Comparison of ENCODE assay signal across 9 mouse cellular contexts in the genomic region with DNA sequence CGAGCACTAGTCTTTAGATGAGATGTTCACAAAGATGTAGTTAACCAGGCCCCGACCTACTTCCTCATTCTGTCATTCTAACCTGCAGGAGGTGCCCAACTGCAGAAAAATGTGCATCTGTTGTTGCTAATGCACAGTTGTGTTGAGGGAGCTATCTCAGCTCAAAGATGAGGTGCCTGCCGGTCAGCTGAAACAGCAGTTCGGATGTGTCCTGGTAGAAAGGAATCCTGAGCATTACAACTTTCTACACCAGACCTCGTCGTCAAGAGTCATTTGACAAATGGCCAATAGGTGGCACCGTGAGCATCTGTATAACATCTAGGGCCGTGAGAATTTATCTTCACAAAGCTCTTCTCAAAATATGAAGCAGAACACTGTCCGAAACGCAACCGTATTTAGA. TPM values are rescaled to one million over a fixed set of nuclear protein-coding genes. Genes with fewer than 3 reads are reported as not detected.
A peak's percentile ranks its signal among the peaks of the same experiment; 100 is the strongest.
DNase-seq lines count a peak whose midpoint lies in the region; ATAC-seq lines count a peak whose summit lies in the region.
"Had no signal": no experiment of that assay in that cellular context is flagged by ENCODE, and none has a peak within 500 bp of the region (broad histone marks: within the 10 kb centered on the region; RNA-seq: fewer than 3 reads in every experiment).

No protein-coding gene starts in this region.

- peaks cover 3% of the 10 kb centered on the region; the same call in 1 of the 2 replicates for H3K27me3 ChIP-seq in embryonic facial prominence, embryonic 15.5 days
- no peaks in the 10 kb centered on the region for H3K27me3 ChIP-seq in stomach, embryonic 16.5 days (ENCODE audit: control insufficient read depth, insufficient read depth, low read length)

- H3K4me1 ChIP-seq in embryonic facial prominence, embryonic 15.5 days, result peaks cover 8% of the 10 kb centered on the region
- H3K4me1 ChIP-seq in stomach, embryonic 16.5 days (ENCODE audit: control insufficient read depth, insufficient read depth, low read length), result no peaks in the 10 kb centered on the region

- no peaks in the 10 kb centered on the region for H3K36me3 ChIP-seq in embryonic facial prominence, embryonic 15.5 days
- H3K36me3 ChIP-seq in stomach, embryonic 16.5 days (ENCODE audit: control insufficient read depth, insufficient read depth, low read length), result no peaks in the 10 kb centered on the region
- H3K36me3 ChIP-seq: limb, embryonic 12.5 days had no signal

- peak overlapping the region; percentile 19; the same call in 1 of the 2 replicates for H3K4me2 ChIP-seq in embryonic facial prominence, embryonic 15.5 days (replicated peaks)
- peak overlapping the region; percentile 19; the same call in 1 of the 2 replicates for H3K4me2 ChIP-seq in stomach, embryonic 16.5 days (ENCODE audit: low read depth, low read length)
- H3K4me2 ChIP-seq: limb, embryonic 12.5 days had no signal

- no peak overlapping the region for H3K27ac ChIP-seq in embryonic facial prominence, embryonic 15.5 days (replicated peaks)
- no peak overlapping the region for H3K27ac ChIP-seq in stomach, embryonic 16.5 days (ENCODE audit: low read length)

- DNase-seq in gastrocnemius, postnatal 10 days, result peak; percentile 38
- DNase-seq in gastrocnemius, adult 8-10 months (ENCODE audit: low spot score in 2 of 2), result no peak
- DNase-seq in B cell, adult 2 months, result peak; percentile 36 to 52
- peak; percentile 40 for DNase-seq in adrenal gland, postnatal 25 days
- DNase-seq in kidney, postnatal 4 days, result peak; percentile 75 to 78
- peak; percentile 57 for DNase-seq in lung, postnatal 14 days

- no peak overlapping the region for H3K9ac ChIP-seq in embryonic facial prominence, embryonic 15.5 days
- no peak overlapping the region for H3K9ac ChIP-seq in stomach, embryonic 16.5 days (ENCODE audit: low read length)
- H3K9ac ChIP-seq: limb, embryonic 12.5 days had no signal

- no peaks in the 10 kb centered on the region for H3K9me3 ChIP-seq in embryonic facial prominence, embryonic 15.5 days (replicated peaks)
- no peaks in the 10 kb centered on the region for H3K9me3 ChIP-seq in stomach, embryonic 16.5 days (replicated peaks; ENCODE audit: control insufficient read depth, low read length)
- H3K9me3 ChIP-seq: limb, embryonic 12.5 days had no signal

- 18% methylated on average over 11 of the region's 11 CpGs for WGBS in embryonic facial prominence, embryonic 15.5 days
- 18% methylated on average over 11 of the region's 11 CpGs for WGBS in stomach, embryonic 16.5 days

- ATAC-seq in embryonic facial prominence, embryonic 15.5 days (ENCODE audit: insufficient number of reproducible peaks, low FRiP score, low TSS enrichment, low read depth), result no peak
- peak; percentile 21; the same call in 1 of the 2 replicates for ATAC-seq in stomach, embryonic 16.5 days (ENCODE audit: insufficient read depth, low FRiP score)

- no peak overlapping the region for H3K4me3 ChIP-seq in embryonic facial prominence, embryonic 15.5 days (replicated peaks)
- no peak overlapping the region for H3K4me3 ChIP-seq in stomach, embryonic 16.5 days (replicated peaks; ENCODE audit: low read length)
- H3K4me3 ChIP-seq: limb, embryonic 12.5 days had no signal

RNA-seq across cellular contexts. Expression of gene Llph, which starts 30.4 kb away (rescaled TPM):
- total RNA-seq in gastrocnemius, postnatal 10 days (2021), result 10 to 100 TPM; 14.1 to 14.7 TPM
- total RNA-seq in gastrocnemius, adult 8-10 months (2022), result 10 to 100 TPM in 3 of 4 experiments, 1 to 10 TPM in 1; 9.5 to 15.0 (median 12.4) TPM
- 28.2 and 40.9 TPM in 2 replicates for total RNA-seq in adrenal gland, postnatal 25 days (2021)
- 51.3 and 52.5 TPM in 2 replicates for polyA plus RNA-seq in embryonic facial prominence, embryonic 15.5 days (2015; fragmentation: Nextera tagmentation; extraction: Ambion mirVana)
- 50.3 and 53.7 TPM in 2 replicates for polyA plus RNA-seq in stomach, embryonic 16.5 days (2015; fragmentation: Nextera tagmentation; extraction: Ambion mirVana)

RNA-seq across cellular contexts. Expression of gene Irak3, which starts 55.3 kb away (rescaled TPM):
- total RNA-seq in gastrocnemius, postnatal 10 days (2021), result 1 to 10 TPM; 3.4 TPM
- 1 to 10 TPM; 1.1 to 2.8 (median 1.7) TPM for total RNA-seq in gastrocnemius, adult 8-10 months (2022)
- total RNA-seq in adrenal gland, postnatal 25 days (2021), result 3.2 and 4.6 TPM in 2 replicates
- 2.5 and 2.8 TPM in 2 replicates for polyA plus RNA-seq in embryonic facial prominence, embryonic 15.5 days (2015; fragmentation: Nextera tagmentation; extraction: Ambion mirVana)
- polyA plus RNA-seq in stomach, embryonic 16.5 days (2015; fragmentation: Nextera tagmentation; extraction: Ambion mirVana), result 1.1 TPM in 2 replicates

RNA-seq across cellular contexts. Expression of gene Tmbim4, which starts 55.8 kb away (rescaled TPM):
- 10 to 100 TPM; 65.2 to 67.7 TPM for total RNA-seq in gastrocnemius, postnatal 10 days (2021)
- total RNA-seq in gastrocnemius, adult 8-10 months (2022), result 10 to 100 TPM; 71.9 to 82.5 (median 78.6) TPM
- total RNA-seq in adrenal gland, postnatal 25 days (2021), result 141 and 150 TPM in 2 replicates
- 107 and 110 TPM in 2 replicates for polyA plus RNA-seq in embryonic facial prominence, embryonic 15.5 days (2015; fragmentation: Nextera tagmentation; extraction: Ambion mirVana)
- 126 and 145 TPM in 2 replicates for polyA plus RNA-seq in stomach, embryonic 16.5 days (2015; fragmentation: Nextera tagmentation; extraction: Ambion mirVana)

Comparison
In these comparisons a context has a peak if more than half of its experiments do, and no peak if none do; other contexts are left out.
1. DNase-seq: peak in gastrocnemius, postnatal 10 days (single experiment), B cell, adult 2 months (2 of 2), adrenal gland, postnatal 25 days (single experiment), kidney, postnatal 4 days (2 of 2) and lung, postnatal 14 days (single experiment); none in gastrocnemius, adult 8-10 months (0 of 2).